Mouse (Mus musculus): Measurements from ENCODE around the gene Dcun1d5. TPM values are rescaled to one million over a fixed set of nuclear protein-coding genes. Genes with fewer than 3 reads are reported as not detected.

Dcun1d5 gene
- 59.5 TPM for total RNA-seq (2023)

GRCm38 (mm10) chr9:7184172-7184896, at the start of gene Dcun1d5, which contains the start of gene Dync2h1:
TSS of gene Dcun1d5 (plus strand) at chr9:7184520.
TSS of gene Dync2h1 (minus strand) at chr9:7184446.

Other genes with a start within 250 kb of the Dcun1d5 start
- 4.8 TPM for gene Dync2h1, start 74 bp upstream of the Dcun1d5 start, total RNA-seq (2023)
- not detected for gene Mmp13, start 88.0 kb downstream of the Dcun1d5 start, total RNA-seq (2023)
- gene Mmp12, start 159.9 kb downstream of the Dcun1d5 start, total RNA-seq (2023), result 0.95 TPM
- gene Mmp1b, start 203.5 kb downstream of the Dcun1d5 start, total RNA-seq (2023), result not detected